11 mouse cellular contexts compared by ENCODE assay signal in genomic region chr2:32248377-32249361, GRCm38 (mm10). TPM values are rescaled to one million over a fixed set of nuclear protein-coding genes. Genes with fewer than 3 reads are reported as not detected.
A peak's percentile ranks its signal among the peaks of the same experiment; 100 is the strongest.
DNase-seq lines count a peak whose midpoint lies in the region; TF ChIP-seq lines count a peak whose summit lies in the region.
"Had no signal": no experiment of that assay in that cellular context is flagged by ENCODE, and none has a peak within 500 bp of the region (broad histone marks: within the 10 kb centered on the region; RNA-seq: fewer than 3 reads in every experiment).

No protein-coding gene starts in this region.

- H3K27me3 ChIP-seq in kidney, adult 2 months (replicated peaks; ENCODE audit: control insufficient read depth, insufficient read depth, low read length), result no peaks in the 10 kb centered on the region
- no peaks in the 10 kb centered on the region for H3K27me3 ChIP-seq in limb, embryonic 10.5 days (ENCODE audit: low read depth, poor library complexity, severe bottlenecking)
- H3K27me3 ChIP-seq: liver, embryonic 15.5 days had no signal

- TF ChIP-seq CTCF in kidney, adult 2 months (conservative IDR thresholded peaks at IDR 0.05; ENCODE audit: insufficient read depth, insufficient read length, low read depth, low read length), result no peak

- peak; percentile 75 for DNase-seq in kidney, adult 2 months
- no peak for DNase-seq in kidney, postnatal 10 days
- DNase-seq in adrenal gland, postnatal 25 days, result peak; percentile 43
- DNase-seq in gastrocnemius, postnatal 25 days, result peak; percentile 71
- DNase-seq in lung, postnatal 4 days, result peak; percentile 54 to 89
- no peak for DNase-seq in limb, embryonic 10.5 days (ENCODE audit: low spot score)
- DNase-seq in thymus, postnatal 14 days, result no peak
- DNase-seq: thymus, adult 18-20 months had no signal

- no peak for TF ChIP-seq POLR2A in kidney, adult 2 months (IDR thresholded peaks at IDR 0.05; ENCODE audit: low read depth, low read length)

- H3K27ac ChIP-seq in kidney, adult 2 months (ENCODE audit: insufficient read depth, low read depth, low read length), result no peak overlapping the region
- no peak overlapping the region for H3K27ac ChIP-seq in limb, embryonic 10.5 days
- H3K27ac ChIP-seq: forebrain, embryonic 10.5 days; hindbrain, embryonic 14.5 days; liver, embryonic 15.5 days had no signal

- H3K36me3 ChIP-seq in kidney, adult 2 months (ENCODE audit: control insufficient read depth, insufficient read depth, low read length), result no peaks in the 10 kb centered on the region; the same call in 1 of the 2 replicates
- H3K36me3 ChIP-seq in limb, embryonic 10.5 days, result peaks cover 100% of the 10 kb centered on the region

- H3K9me3 ChIP-seq in limb, embryonic 10.5 days (replicated peaks), result no peaks in the 10 kb centered on the region
- H3K9me3 ChIP-seq: forebrain, embryonic 10.5 days; liver, embryonic 15.5 days had no signal

- no peak overlapping the region for H3K4me3 ChIP-seq in kidney, adult 2 months (ENCODE audit: insufficient read depth, low read depth, low read length)
- H3K4me3 ChIP-seq in limb, embryonic 10.5 days, result no peak overlapping the region
- H3K4me3 ChIP-seq: forebrain, embryonic 10.5 days; liver, embryonic 15.5 days had no signal

- WGBS in kidney, adult 2 months, result 67% methylated on average over 10 of the region's 10 CpGs
- 81% methylated on average over 10 of the region's 10 CpGs for WGBS in limb, embryonic 10.5 days

- H3K4me1 ChIP-seq in kidney, adult 2 months (ENCODE audit: control insufficient read depth, insufficient read depth, low read length), result no peaks in the 10 kb centered on the region
- 0 out of 2 replicates have a peak, but pooled peaks cover 2% of the 10 kb centered on the region for H3K4me1 ChIP-seq in limb, embryonic 10.5 days
- H3K4me1 ChIP-seq: forebrain, embryonic 10.5 days; liver, embryonic 15.5 days had no signal

RNA-seq across cellular contexts. Expression of gene Uck1, which starts 11.3 kb away (rescaled TPM):
- 134 and 147 TPM in 2 replicates for polyA plus RNA-seq in kidney, adult 2 months (2012; rRNA removed)
- total RNA-seq in adrenal gland, postnatal 25 days (2021), result 120 and 132 TPM in 2 replicates
- 10 to 100 TPM; 12.0 to 13.0 TPM for total RNA-seq in gastrocnemius, postnatal 25 days (2021)
- 69.6 and 74.0 TPM in 2 replicates for polyA plus RNA-seq in limb, embryonic 10.5 days (2016; fragmentation: Nextera tagmentation; extraction: Ambion mirVana)

RNA-seq across cellular contexts. Expression of gene Pomt1, which starts 12.3 kb away (rescaled TPM):
- polyA plus RNA-seq in kidney, adult 2 months (2012; rRNA removed), result 30.2 and 37.2 TPM in 2 replicates
- total RNA-seq in adrenal gland, postnatal 25 days (2021), result 47.0 and 54.2 TPM in 2 replicates
- total RNA-seq in gastrocnemius, postnatal 25 days (2021), result 10 to 100 TPM; 13.7 to 14.7 TPM
- 21.1 and 24.1 TPM in 2 replicates for polyA plus RNA-seq in limb, embryonic 10.5 days (2016; fragmentation: Nextera tagmentation; extraction: Ambion mirVana)

RNA-seq across cellular contexts. Expression of gene Golga2, which starts 38.5 kb away (rescaled TPM):
- polyA plus RNA-seq in kidney, adult 2 months (2012; rRNA removed), result 30.8 and 31.2 TPM in 2 replicates
- 65.1 and 87.7 TPM in 2 replicates for total RNA-seq in adrenal gland, postnatal 25 days (2021)
- 10 to 100 TPM; 53.5 to 57.4 TPM for total RNA-seq in gastrocnemius, postnatal 25 days (2021)
- 20.4 and 25.0 TPM in 2 replicates for polyA plus RNA-seq in limb, embryonic 10.5 days (2016; fragmentation: Nextera tagmentation; extraction: Ambion mirVana)

RNA-seq across cellular contexts. Expression of gene Swi5, which starts 39.2 kb away (rescaled TPM):
- polyA plus RNA-seq in kidney, adult 2 months (2012; rRNA removed), result 191 and 242 TPM in 2 replicates
- 276 and 297 TPM in 2 replicates for total RNA-seq in adrenal gland, postnatal 25 days (2021)
- total RNA-seq in gastrocnemius, postnatal 25 days (2021), result 100 to 1,000 TPM; 112 to 120 TPM
- polyA plus RNA-seq in limb, embryonic 10.5 days (2016; fragmentation: Nextera tagmentation; extraction: Ambion mirVana), result 440 and 446 TPM in 2 replicates

Comparison
In these comparisons a context has a peak if more than half of its experiments do, and no peak if none do; other contexts are left out.
1. DNase-seq: peak in kidney, adult 2 months (single experiment), adrenal gland, postnatal 25 days (single experiment), gastrocnemius, postnatal 25 days (single experiment) and lung, postnatal 4 days (2 of 2); none in kidney, postnatal 10 days (single experiment), limb, embryonic 10.5 days (single experiment) and thymus, postnatal 14 days (single experiment).